Mouse (Mus musculus) cerebellum, adult 11-12 months (tissue): ENCODE measurements around the gene Snf8.

Experiments used
- DNase-seq: peaks from one replicate; pipeline ENCODE4 v3.0.0; 2022

Gene Snf8

DNA sequence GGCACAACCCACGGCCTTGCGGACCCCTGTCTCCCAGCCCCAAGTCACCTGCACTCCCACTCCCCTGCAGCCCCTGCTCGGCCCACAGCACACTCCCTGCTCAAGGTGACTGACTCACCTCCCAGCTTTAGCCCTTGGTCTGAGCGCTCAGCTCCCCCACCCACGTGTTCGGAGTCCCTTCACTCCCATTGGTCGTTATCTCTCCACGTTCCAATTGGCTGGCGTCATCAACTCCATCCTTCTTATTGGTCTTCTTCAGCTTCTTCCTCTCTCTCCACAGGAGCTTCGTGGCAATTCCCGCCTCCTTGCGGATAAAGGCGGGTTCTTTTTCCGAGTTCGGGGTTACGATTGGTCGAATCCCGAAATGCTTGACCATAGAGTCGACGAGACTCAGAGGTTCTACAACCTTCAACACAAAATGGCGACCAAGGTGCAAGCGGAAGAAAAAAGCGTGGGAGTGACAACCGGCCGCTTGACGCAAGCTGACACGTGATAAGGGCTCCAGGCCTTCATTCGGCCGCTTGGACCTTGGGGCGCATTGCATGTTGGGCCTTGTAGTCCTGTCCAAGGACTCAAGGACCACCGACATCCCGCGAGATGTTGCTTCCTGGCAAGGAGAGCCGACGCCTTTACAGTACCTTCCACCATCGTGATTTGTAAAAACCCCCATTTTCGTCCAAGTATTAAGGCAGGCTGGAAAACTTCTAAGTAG lies 41.0 kb downstream of the Snf8 start, which contains the start of gene Atp5g1:
TSS of gene Atp5g1 (minus strand) at position 162 of the 712 bp plus-strand sequence.
- DNase-seq, result peak; percentile 100

DNA sequence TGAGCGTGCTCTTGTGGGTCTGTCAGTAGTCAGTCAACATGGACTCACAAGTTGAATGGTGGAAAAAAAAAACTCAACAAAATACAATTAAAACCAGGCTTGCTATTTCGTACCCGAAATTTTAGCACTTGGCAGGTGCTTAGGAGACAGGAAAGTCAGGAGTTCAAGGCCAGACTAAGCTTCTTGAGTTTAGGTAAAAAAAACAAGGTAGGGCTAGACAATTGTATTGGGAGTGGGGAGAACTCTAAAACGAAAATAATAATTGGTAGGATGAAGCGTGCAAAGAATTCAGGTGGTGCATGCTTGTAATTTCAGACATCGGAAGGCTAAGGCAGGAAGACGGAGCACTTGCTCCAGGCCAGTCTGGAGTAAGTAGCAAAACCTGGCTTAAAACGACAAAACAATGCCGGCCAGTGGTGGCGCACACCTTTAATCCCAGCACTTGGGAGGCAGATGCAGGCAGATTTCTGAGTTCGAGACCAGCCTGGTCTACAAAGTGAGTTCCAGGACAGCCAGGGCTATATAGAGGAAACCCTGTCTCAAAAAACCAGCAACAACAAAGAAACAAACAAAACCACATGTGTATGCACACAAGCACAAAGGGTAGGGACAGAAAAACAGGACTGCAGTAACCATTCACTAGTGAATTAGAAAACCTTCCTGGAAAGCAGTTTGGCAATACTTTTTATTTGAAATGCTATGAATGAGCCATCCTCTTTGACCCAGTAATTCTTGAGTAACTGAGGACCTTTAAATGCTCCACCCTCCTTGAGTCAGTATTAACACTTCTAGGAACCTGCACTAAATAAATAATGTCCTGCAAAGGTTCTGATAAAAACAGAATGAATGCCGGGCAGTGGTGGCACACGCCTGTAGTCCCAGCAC lies 41.8 kb downstream of the Snf8 start:
- peak; percentile 51 for DNase-seq

DNA sequence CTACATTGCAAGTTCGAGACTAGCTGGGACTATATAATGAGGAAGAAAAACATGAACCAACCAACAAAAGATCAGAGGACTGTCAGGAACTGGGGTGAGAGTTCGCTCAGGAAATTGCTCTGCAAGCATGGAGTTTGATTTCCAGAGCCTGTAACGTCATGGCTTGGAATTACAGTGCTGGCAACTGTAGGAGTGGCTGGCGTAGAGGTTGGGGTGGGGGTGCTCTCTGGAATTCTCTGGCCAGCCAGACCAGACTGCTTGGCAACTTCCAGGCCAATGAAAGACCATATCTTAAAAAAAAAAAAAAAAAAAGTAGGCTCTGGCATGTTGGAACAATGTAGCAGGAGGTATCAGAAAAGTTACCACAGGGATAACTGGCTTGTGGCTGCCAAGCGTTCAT lies 46.1 kb downstream of the Snf8 start:
- DNase-seq, result no peak

DNA sequence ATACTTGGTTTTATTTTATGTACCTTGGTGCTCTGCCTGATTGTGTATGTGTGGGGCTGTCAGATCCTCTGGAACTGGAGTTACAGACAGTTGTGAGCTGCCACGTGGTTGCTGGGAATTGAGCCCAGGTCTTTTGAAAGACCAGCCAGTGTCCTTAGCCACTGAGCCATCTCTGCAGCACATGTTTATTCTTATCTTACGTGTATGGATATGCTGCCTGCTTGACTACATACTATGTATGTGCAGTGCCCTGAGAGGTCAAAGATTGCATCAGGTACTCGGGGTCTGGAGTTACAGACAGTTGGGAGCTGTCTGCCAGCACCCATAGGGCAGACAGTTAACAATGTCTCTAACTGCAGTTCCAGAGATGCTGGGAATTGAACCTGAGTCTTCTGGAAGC lies 48.0 kb downstream of the Snf8 start:
- DNase-seq, result no peak

DNA sequence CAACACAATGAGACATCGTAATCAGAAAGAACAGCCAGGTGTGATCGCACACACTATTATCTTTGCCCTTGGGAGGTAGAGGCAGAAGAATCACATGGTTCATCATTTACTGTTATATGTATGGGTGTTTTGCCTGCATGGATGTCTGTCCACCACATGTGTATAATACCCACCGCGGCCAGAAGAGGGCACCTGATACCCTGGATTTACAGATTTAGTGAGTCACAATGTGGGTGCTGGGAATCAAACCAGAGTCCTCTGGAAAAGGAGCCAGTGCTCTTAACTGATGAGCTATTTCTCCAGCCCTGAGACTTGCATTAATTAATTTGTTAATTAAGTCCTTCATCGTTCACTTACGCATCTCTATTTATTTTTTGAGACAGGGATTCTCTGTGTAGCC lies 53.3 kb downstream of the Snf8 start:
- no peak for DNase-seq

DNA sequence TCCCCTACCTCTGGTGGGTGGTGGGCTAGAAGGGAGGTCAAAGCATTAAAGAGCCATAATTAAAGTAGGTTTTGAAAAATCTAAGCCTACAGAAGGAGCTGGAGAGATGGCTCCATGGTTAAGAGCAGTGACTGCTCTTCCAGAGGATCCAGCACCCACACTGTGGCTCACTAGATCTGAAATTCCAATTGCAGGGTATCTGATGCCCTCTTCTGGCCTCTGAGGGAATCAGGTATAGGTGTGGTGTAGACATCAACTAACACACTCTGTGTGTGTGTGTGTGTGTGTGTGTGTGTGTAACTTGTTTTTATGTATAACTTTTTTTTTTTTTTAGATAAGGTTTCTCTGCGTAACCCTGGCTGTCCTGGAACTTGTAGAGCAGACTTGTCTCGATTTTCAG lies 56.4 kb downstream of the Snf8 start:
- DNase-seq, result no peak

DNA sequence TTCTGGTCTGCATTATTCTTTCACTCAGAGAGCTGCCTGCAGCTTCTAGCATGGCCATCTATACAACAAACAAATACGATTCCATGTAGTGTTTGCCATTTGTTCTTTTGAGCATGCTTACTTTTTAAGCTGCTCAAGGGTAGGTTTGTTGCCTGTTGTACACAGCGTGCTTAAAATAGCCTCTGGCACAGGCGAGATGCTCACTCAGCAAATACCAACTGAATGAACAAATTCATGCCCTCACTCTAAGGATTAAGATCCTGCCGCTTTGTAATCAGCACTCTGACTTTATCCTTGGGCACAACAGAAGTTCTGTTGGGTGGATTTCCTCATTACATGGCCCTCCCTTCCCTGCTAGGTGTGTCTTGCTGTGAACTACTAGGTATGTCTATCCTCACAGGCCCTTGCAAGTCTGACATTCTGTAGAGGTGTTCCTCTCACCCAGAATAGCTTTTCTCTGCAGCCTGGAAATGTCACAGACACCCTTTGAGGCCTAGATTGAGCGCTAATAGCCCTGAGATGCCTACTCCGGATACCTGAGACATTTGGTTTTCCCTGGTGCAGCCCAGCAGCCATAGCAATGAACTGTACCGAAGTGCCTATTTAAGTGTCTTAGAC lies 58.1 kb downstream of the Snf8 start:
- no peak for DNase-seq

DNA sequence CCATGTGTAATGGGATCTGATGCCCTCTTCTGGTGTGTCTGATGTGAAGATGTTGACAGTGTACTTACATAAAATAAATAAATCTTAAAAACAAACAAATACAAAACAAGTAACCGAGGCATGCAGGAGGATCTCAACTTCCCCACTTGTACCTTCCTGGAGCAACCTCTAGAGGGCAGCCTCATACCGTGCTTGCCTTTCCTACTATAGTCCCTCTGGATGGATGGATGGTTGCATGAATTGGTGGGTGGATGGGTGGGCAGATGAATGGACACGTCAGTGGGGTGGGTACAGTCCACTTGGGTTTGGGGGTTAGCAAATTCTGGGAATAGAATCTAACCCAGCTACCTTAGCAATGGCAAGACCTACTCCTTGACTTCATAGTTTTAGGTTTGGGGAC lies 58.7 kb downstream of the Snf8 start:
- no peak for DNase-seq
